ENCODE assay signal across 14 mouse cellular contexts in genomic region chr10:98508515-98509143, GRCm38 (mm10).
DNase-seq lines count a peak whose midpoint lies in the region; ATAC-seq lines count a peak whose summit lies in the region.
"Had no signal": no experiment of that assay in that cellular context is flagged by ENCODE, and none has a peak within 500 bp of the region (broad histone marks: within the 10 kb centered on the region; RNA-seq: fewer than 3 reads in every experiment).

No protein-coding gene starts in this region.

- no peak for DNase-seq in heart, postnatal 14 days
- DNase-seq in 3T3-L1 (ENCODE audit: low read depth, low spot score) (peak; percentile 90), ES-CJ7 (ENCODE audit: low read depth, low spot score) (peak; percentile 21), liver (no peak), adipocyte (ENCODE audit: low spot score) (no peak)
- peak; percentile 21 to 59 for DNase-seq in frontal cortex, adult 2 months (ENCODE audit: extremely low spot score in 1 of 2, low spot score in 1 of 2)
- no peak for DNase-seq in cerebellum, adult 8-10 months
- DNase-seq: kidney, adult 9 months; layer of hippocampus, adult 9-11 months; spleen, adult 18-20 months had no signal

- H3K9me3 ChIP-seq in heart, embryonic 13.5 days = no peaks in the 10 kb centered on the region
- H3K9me3 ChIP-seq: forebrain, embryonic 15.5 days; limb, embryonic 15.5 days had no signal

- WGBS in heart, embryonic 13.5 days = 19% methylated on average over 5 of the region's 5 CpGs

- no peak overlapping the region for H3K4me3 ChIP-seq in heart, embryonic 13.5 days
- H3K4me3 ChIP-seq: forebrain, embryonic 15.5 days; limb, embryonic 15.5 days had no signal

- no peak overlapping the region for H3K9ac ChIP-seq in heart, embryonic 13.5 days
- H3K9ac ChIP-seq: forebrain, embryonic 15.5 days; limb, embryonic 15.5 days had no signal

- H3K36me3 ChIP-seq in heart, embryonic 13.5 days = no peaks in the 10 kb centered on the region
- H3K36me3 ChIP-seq: forebrain, embryonic 15.5 days; limb, embryonic 15.5 days had no signal

- no peaks in the 10 kb centered on the region for H3K27me3 ChIP-seq in heart, embryonic 13.5 days (replicated peaks)
- H3K27me3 ChIP-seq: forebrain, embryonic 15.5 days; limb, embryonic 15.5 days had no signal

- intact Hi-C loops in heart, postnatal 14 days (cut with DNase I) = no loop called here

- peaks cover 11% of the 10 kb centered on the region for H3K4me1 ChIP-seq in heart, embryonic 13.5 days
- H3K4me1 ChIP-seq: forebrain, embryonic 15.5 days had no signal

- H3K4me2 ChIP-seq in heart, embryonic 13.5 days = no peak overlapping the region
- H3K4me2 ChIP-seq: forebrain, embryonic 15.5 days; limb, embryonic 15.5 days; midbrain, embryonic 11.5 days had no signal

- 0 out of 2 replicates have a peak overlapping the region, but pooled peaks have one; percentile 28 for H3K27ac ChIP-seq in heart, embryonic 13.5 days (replicated peaks)
- H3K27ac ChIP-seq: forebrain, embryonic 15.5 days; limb, embryonic 15.5 days had no signal

- no peak for ATAC-seq in heart, embryonic 13.5 days (ENCODE audit: extremely low read depth, insufficient number of reproducible peaks, low FRiP score, low TSS enrichment)
- ATAC-seq: forebrain, embryonic 15.5 days had no signal

Comparison
In these comparisons a context has a peak if more than half of its experiments do, and no peak if none do; other contexts are left out.
1. DNase-seq: peak in 3T3-L1 (single experiment), ES-CJ7 (single experiment) and frontal cortex, adult 2 months (2 of 2); none in heart, postnatal 14 days (0 of 2), liver (single experiment), adipocyte (single experiment) and cerebellum, adult 8-10 months (single experiment).